Mouse (Mus musculus) embryonic facial prominence, embryonic 11.5 days (tissue): ENCODE measurements around the gene Lgals1. TPM values are rescaled to one million over a fixed set of nuclear protein-coding genes. Genes with fewer than 3 reads are reported as not detected.
"Not testable (repeated sequence)": the region's sequence is repeated elsewhere in the genome, so short reads cannot be mapped to it uniquely, and the experiment has no call there.

Source experiments
- ATAC-seq: fragments of 200-750 bp; cut with Nextera tagmentation; replicated peaks from 2 replicates; pipeline ENCODE4 v1.8.0; 2017; ENCODE audit warnings: low read depth; ENCODE audit not compliant: insufficient number of reproducible peaks, low FRiP score, low TSS enrichment
- DNase-seq: peaks from one replicate; pipeline ENCODE4 v3.0.0-alpha.2; 2015; ENCODE audit warnings: low spot score
- H3K27ac ChIP-seq: fragments of 300-500 bp; sonication (generic); replicated peaks from 2 replicates; pipeline ENCODE4 v1.5.1; 2014; ENCODE audit warnings: mild to moderate bottlenecking, low read depth, low read length, control low read depth
- H3K27me3 ChIP-seq: fragments of 300-500 bp; sonication (generic); 2 replicates; pipeline ENCODE4 v1.6.1; 2014; ENCODE audit warnings: mild to moderate bottlenecking, low read length, moderate library complexity, mixed read lengths; ENCODE audit not compliant: control insufficient read depth, insufficient read depth
- H3K36me3 ChIP-seq: fragments of 300-500 bp; sonication (generic); replicated peaks from 2 replicates; pipeline ENCODE4 v1.6.1; 2014; ENCODE audit warnings: low read depth, mild to moderate bottlenecking, low read length, moderate library complexity, mixed read lengths; ENCODE audit not compliant: control insufficient read depth, insufficient read depth
- H3K4me1 ChIP-seq: fragments of 300-500 bp; sonication (generic); 2 replicates; pipeline ENCODE4 v1.6.1; 2014; ENCODE audit warnings: low read length, mixed read lengths; ENCODE audit not compliant: control insufficient read depth, insufficient read depth
- H3K4me2 ChIP-seq: fragments of 300-500 bp; sonication (generic); 2 replicates; pipeline ENCODE4 v1.6.1; 2014; ENCODE audit warnings: low read depth, mild to moderate bottlenecking, control low read depth, low read length, moderate library complexity
- H3K4me3 ChIP-seq: fragments of 300-500 bp; sonication (generic); 2 replicates; pipeline ENCODE4 v1.5.1; 2014; ENCODE audit warnings: low read depth, low read length, control low read depth
- H3K9ac ChIP-seq: fragments of 300-500 bp; sonication (generic); replicated peaks from 2 replicates; pipeline ENCODE4 v1.6.1; 2014; ENCODE audit warnings: mild to moderate bottlenecking, control low read depth, low read length
- H3K9me3 ChIP-seq: fragments of 300-500 bp; sonication (generic); replicated peaks from 2 replicates; pipeline ENCODE4 v1.6.1; 2016; ENCODE audit warnings: mild to moderate bottlenecking, low read length, inconsistent platforms, mixed read lengths; ENCODE audit not compliant: control insufficient read depth
- WGBS: fragments of 180-500 bp; shearing (Covaris S2); extraction: QIAGEN DNeasy Blood & Tissue Kit; methylation state at CpG from one replicate; pipeline ENCODE4 v1.1.7; 2014; 5-methylcytosine and 5-hydroxymethylcytosine counted together
- polyA plus RNA-seq: library from polyadenylated mRNA; unstranded; fragments of >200 nt; fragmentation: Nextera tagmentation; extraction: Ambion mirVana; gene quantifications from 2 replicates; pipeline ENCODE4 v1.2.1, GENCODE M21; 2014

The Lgals1 gene
- polyA plus RNA-seq = 547 and 598 TPM in 2 replicates

DNA sequence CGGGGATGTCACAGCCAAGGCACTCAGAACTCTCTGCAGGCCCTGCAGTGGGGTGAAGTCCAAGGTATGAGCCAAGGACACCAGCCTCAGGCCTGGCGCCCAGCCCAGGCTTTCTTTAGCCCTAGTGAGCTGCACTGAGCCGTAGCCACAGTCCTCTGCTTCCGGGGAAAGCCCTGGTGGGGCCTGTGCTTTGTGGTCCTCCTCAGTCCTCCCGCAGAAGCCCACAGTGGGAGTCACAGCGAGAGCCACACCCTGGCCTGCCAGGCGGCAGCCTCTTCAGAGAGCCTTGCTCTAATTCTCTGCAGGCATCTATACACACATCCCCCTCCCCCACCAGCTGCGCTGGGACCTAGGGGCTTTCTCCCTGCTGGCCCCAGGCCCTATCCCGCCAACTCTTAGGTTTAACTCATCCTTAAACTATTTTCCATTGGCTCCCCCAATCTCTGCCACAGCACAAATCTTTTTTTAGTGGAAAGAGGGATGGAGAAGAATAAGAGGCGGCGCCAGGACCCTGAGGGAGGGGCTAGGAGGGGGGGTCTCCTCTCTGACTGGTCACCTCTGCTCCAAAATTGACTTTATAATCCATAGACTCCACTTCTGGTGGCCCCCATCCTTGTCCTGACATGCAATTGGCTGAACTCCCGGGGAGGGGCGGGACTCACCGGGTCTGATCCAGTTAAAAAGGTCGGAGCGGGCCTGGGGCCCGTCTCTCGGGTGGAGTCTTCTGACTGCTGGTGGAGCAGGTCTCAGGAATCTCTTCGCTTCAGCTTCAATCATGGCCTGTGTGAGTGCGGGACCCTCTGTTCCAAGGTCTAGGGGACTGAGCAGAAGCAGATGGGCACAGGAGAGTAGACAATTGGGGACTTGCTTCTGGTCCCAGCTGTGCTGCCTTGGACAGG, at the start of gene Lgals1:
Gene Lgals1, plus strand, starts transcription at position 705 of the 899 bp plus-strand sequence.
- Histone ChIP-seq H3K4me2 (peak within 1 kb of the TSS; percentile 75), H3K27me3 (no peaks in the 10 kb centered on the region), H3K9ac (peak within 1 kb of the TSS; percentile 63), H3K36me3 (no peaks in the 10 kb centered on the region), H3K9me3 (no peaks in the 10 kb centered on the region), H3K4me3 (peak within 1 kb of the TSS; percentile 38), H3K27ac (peak within 1 kb of the TSS; percentile 89), H3K4me1 (peaks cover 19% of the 10 kb centered on the region)
- ATAC-seq (peak; percentile 61), DNase-seq (peak; percentile 88)
- 7% methylated on average over 20 of the region's 20 CpGs for WGBS

DNA sequence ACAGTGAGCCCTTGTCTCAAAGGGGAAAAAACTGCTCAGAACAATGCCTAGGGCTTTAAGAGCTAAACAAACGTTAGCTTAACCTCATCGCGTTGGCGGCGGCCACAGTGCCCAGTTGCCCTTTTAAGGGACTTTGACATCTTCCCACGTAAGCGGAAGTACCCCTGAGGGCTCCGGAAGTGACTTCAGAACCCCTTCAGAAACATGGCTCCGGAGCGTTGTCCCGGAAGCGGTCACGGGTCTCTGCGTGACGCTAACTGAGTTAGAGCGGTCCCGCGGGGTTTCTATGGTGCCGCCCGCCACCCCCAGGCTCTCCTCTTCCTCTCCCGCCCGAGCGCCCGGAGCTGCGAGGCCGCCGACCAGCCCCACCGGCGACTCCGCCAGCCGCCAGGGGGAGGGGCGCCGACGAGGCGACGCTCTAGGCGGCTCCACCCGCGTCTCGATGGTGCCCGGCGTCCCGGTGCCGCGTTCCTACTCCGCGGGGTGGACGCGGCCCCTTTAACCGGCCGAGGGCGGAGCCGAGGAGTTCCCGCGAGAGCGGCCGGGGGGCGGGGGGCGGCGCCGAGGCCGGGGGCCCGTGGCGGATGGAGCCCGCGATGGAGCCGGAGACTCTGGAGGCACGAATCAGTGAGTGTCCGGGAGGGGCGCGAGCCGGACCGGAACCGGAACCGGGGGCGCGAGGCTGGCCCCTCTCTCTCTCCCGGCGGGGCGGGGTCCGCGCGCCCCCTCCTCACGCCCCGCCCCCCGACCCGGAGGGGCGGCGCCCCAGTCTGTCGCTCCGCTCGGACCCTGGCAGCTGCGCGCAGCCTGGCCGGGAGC, 49.3 kb upstream of the Lgals1 start, which contains the start of gene Gga1:
Gene Gga1, plus strand, starts transcription at position 200 of the 819 bp plus-strand sequence.
- peak; percentile 86 for ATAC-seq
- under 1% methylated on average over 64 of the region's 95 CpGs for whole genome bisulfite sequencing
- peaks cover 4% of the 10 kb centered on the region for H3K4me1 ChIP-seq
- DNase-seq = peak; percentile 99
- peak within 1 kb of the TSS; percentile 98 for H3K27ac ChIP-seq
- peak within 1 kb of the TSS; percentile 72 for H3K4me3 ChIP-seq
- H3K9ac ChIP-seq = peak within 1 kb of the TSS; percentile 87
- H3K4me2 ChIP-seq = peak within 1 kb of the TSS; percentile 87
- H3K36me3 ChIP-seq = no peaks in the 10 kb centered on the region; the same call in 1 of the 2 replicates
- no peaks in the 10 kb centered on the region for H3K27me3 ChIP-seq
- H3K9me3 ChIP-seq = no peaks in the 10 kb centered on the region

DNA sequence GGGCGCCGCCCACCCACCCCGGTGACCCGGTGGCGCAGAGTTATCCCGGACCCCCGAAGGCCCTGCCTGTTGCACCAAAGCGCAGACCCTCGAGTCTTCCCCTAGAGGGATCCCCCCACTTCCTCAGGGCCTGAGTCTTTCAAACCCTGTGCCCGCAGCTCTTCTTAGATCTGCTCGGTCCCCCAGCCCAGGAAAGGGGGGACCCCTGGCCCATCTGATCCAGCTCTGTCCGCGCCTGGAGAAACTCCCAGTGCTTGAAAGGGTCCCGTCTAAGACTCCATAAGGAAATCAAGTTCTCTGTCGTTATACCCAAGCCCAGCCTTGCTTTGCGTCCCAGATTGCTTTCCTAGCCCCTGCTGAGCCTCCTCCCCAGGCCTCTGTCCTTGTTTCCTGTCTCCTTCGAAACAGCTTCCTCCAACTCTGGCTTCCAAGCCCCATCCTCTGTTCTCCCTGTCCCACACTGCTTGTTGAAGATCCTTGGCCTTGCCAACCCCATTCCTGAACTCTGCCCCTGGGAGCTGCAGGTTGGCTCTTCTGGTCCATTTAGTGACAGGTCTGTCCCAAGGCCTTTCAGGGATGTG, 48.6 kb upstream of the Lgals1 start:
- Histone ChIP-seq H3K27me3 (no peaks in the 10 kb centered on the region), H3K36me3 (no peaks in the 10 kb centered on the region; the same call in 1 of the 2 replicates), H3K27ac (peak overlapping the region; percentile 98), H3K9ac (peak overlapping the region; percentile 87), H3K4me1 (peaks cover 4% of the 10 kb centered on the region), H3K4me2 (peak overlapping the region; percentile 87), H3K9me3 (no peaks in the 10 kb centered on the region), H3K4me3 (peak overlapping the region; percentile 72)
- DNase-seq (no peak), ATAC-seq (no peak; the same call in 1 of the 2 replicates)
- WGBS = under 1% methylated on average over 17 of the region's 17 CpGs

DNA sequence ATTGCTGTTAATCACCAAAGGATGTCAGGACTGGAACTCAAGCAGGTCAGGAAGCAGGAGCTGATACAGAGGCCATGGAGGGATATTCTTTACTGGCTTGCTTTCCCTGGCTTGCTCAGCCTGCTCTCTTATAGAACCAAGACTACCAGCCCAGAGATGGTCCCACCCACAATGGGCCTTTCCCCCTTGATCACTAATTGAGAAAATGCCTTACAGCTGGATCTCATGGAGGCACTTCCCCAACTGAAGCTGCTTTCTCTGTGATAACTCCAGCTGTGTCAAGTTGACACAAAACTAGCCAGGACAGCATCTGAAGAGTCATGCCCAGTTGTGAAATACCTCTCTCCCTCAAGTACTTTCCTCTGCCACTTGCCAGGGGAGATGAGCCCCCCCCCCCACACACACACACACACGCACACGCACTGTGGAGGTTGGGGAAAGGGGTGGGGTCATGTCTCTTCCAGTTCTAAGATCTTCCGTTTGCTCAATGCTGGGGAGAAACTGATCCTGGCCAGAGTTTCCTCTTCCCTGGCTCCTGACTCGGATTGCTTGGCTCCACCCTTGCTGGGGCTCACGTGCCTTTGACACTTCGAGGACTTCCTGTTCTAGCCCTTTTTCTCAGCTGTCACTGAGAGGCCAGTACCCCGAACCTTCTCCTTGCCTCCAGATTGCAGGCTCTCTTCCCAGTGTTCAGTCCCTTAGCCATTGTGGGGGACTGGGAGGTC, 47.6 kb upstream of the Lgals1 start:
- not testable (repeated sequence) for DNase-seq, H3K27me3 ChIP-seq, H3K9me3 ChIP-seq, H3K4me2 ChIP-seq, H3K36me3 ChIP-seq, H3K4me3 ChIP-seq, H3K27ac ChIP-seq, H3K4me1 ChIP-seq, ATAC-seq
- 41% methylated on average over 7 of the region's 7 CpGs for WGBS
- peak overlapping the region; percentile 25; the same call in 1 of the 2 replicates for H3K9ac ChIP-seq

DNA sequence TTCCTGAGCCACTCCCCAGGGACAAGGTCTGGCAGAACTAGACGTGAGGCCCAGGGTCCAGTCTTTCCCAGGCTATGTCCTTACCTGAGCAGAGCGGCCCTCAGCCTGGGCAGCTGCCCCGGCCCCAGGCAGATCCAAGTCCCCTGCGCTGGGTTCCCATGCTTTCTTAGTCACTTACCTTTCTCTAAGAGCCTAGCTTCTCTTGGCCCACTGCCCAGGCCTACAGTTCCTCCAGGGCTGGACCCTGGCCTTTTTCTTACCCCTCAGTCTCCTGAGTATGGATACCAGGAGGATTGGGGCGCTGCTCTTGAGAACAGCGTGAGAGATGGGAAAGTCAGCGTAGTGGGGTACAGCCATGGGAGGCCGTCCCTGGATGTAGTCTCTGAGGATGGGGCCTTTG, 46.1 kb upstream of the Lgals1 start:
- DNase-seq = no peak
- no peak overlapping the region for H3K4me2 ChIP-seq
- no peaks in the 10 kb centered on the region for H3K27me3 ChIP-seq
- no peaks in the 10 kb centered on the region for H3K9me3 ChIP-seq
- 94% methylated on average over 8 of the region's 8 CpGs for WGBS
- no peak overlapping the region for H3K9ac ChIP-seq
- peaks cover 4% of the 10 kb centered on the region for H3K4me1 ChIP-seq
- no peak overlapping the region for H3K4me3 ChIP-seq
- ATAC-seq = no peak
- peaks cover 4% of the 10 kb centered on the region for H3K36me3 ChIP-seq
- H3K27ac ChIP-seq = no peak overlapping the region

DNA sequence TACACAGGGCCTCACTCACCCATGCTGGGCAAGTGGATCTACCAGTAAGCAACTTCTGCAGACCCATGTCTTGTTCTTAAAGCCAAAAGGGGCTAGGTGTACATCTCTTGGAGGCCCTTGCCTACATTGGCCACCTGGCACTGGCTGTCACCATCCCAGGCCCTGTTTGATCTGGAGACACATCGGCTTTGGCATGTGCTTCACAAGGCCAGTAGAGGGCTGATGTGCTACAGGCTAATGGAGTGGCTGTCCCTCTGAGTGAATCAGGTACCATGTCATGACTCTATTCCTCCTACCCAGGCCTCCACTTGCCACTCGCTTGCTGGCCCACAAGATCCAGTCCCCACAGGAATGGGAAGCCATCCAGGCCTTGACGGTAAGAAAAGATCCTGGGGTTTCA, 44.7 kb upstream of the Lgals1 start:
- ATAC-seq (no peak), DNase-seq (no peak)
- H3K9ac ChIP-seq = no peak overlapping the region
- no peak overlapping the region for H3K4me3 ChIP-seq
- no peaks in the 10 kb centered on the region for H3K27me3 ChIP-seq
- H3K4me2 ChIP-seq = no peak overlapping the region
- no peaks in the 10 kb centered on the region for H3K9me3 ChIP-seq
- peaks cover 8% of the 10 kb centered on the region for H3K36me3 ChIP-seq
- peaks cover 4% of the 10 kb centered on the region for H3K4me1 ChIP-seq
- no peak overlapping the region for H3K27ac ChIP-seq
- WGBS = 92% methylated on average over 3 of the region's 3 CpGs

DNA sequence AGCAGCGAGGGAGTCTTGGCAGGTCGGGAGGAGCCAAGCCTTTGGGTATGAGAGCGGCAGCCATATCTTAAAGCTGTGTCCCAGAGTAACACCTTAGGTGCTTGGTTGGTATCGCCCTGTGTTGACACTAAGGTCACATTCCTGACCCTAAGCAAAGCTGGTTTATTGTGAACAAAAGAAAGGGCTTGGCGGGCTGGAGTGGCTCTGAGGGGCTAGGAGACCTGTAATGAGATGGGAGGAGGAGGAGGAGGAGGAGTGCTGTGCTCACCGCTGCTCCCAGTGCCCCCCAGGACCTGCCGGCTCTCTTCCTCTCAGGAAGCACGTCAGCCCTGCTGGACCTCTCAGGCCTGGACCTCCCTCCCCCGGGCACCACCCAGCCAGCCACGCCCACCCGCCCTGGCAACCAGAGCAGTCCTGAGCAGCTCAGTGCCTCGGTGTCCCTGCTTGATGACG, 37.1 kb upstream of the Lgals1 start:
- Histone ChIP-seq H3K27ac (no peak overlapping the region), H3K4me3 (no peak overlapping the region), H3K9ac (no peak overlapping the region), H3K4me1 (no peaks in the 10 kb centered on the region; the same call in 1 of the 2 replicates), H3K27me3 (no peaks in the 10 kb centered on the region), H3K36me3 (peaks cover 4% of the 10 kb centered on the region), H3K4me2 (no peak overlapping the region), H3K9me3 (no peaks in the 10 kb centered on the region)
- WGBS = 23% methylated on average over 13 of the region's 13 CpGs
- no peak for ATAC-seq
- no peak for DNase-seq
